Mouse (Mus musculus): Measurements from ENCODE around the gene Mef2b.

The Mef2b gene

GRCm38 (mm10) chr8:70134086-70134485, 5.4 kb upstream of the Mef2b start:
- no peak for DNase-seq (ENCODE audit: low read depth, low spot score)

DNA sequence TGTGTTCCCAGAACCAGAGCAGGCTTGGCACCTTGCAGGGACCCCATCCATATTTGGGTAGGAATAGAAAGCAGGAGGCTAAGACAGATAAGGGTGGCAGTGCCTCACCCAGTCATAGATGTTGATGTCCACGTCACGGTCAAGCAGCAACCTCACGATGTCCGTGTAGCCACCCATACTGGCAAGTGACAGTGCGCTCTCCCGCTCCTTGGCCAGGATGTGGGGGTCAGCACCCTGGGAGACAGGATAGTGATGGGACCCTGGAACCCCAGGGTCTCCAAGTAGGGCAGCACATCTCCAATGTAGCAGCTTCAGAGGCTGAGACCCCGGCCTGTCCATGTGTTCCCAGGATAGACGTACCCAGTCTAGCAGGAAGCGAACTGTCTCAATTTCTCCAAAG, 4.6 kb upstream of the Mef2b start:
- DNase-seq (ENCODE audit: low read depth, low spot score): no peak

DNA sequence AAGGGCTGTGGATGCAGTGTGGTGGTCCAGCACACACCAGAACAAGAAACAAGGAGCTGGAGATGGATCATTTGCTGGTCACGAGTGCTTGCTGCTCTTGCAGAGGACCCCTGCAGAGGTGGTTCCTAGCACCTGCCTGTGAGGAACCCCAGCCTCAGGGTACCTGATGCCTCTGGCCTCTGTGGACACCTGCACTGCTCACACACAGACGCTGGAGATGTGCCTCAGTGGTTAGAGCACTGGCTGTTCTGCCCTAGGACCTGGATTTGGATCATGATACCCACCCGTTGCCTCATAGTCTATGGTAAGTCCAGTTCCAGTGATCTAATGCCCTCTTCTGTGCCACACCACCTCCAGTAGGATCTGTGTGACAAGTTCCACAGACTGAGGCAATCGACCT, 2.9 kb upstream of the Mef2b start:
- no peak for DNase-seq (ENCODE audit: low read depth, low spot score)

GRCm38 (mm10) chr8:70137890-70138289, 1.6 kb upstream of the Mef2b start:
- no peak for DNase-seq (ENCODE audit: low read depth, low spot score)

- no peak for DNase-seq (ENCODE audit: low read depth, low spot score)
Measured at GRCm38 (mm10) chr8:70139981-70140380, 470 bp downstream of the Mef2b start.

DNA sequence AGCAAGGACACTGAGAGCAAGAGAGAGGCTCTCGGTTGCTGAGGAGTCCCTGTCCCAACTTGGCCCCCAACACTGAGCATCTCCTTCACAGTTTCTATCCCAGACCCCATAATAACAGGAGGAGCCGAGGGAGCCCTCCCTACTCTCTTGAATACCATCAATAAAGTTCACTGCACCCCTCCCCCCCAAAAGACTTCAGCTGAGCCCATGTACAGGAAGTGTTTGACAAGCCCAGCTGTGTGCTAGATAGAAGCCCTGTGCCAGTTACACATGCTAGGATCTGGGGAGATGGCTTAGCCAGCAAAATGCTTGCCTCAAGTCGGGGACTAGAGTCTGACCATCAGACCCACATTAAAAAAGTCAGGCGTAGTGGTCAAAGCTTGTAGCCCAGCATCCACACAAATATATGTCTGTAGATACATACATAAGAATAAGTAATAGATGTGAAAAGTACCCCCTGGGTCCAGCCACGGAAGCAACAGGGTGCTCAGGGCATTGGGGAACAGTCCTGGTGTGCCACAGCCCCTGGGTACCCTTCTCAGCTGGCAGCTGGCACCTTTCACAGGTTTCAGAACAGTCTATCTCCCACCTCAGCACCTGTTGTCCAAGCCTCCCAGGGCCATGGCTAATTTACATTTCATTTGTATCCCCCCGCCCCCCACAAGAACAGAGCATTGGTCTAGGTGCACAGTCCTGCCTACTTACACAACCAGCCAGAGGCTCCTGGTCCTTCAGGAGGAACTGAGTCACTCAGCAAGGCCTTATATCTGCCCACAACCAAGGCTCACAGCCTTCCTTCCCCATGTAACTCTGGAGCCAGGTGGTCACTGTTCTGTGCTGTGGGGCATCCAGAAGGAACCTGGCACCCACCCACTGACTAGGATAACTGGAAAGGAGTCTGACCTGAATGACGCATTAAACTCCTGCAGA, 8.4 kb downstream of the Mef2b start:
- DNase-seq (ENCODE audit: low read depth, low spot score): no peak

DNA sequence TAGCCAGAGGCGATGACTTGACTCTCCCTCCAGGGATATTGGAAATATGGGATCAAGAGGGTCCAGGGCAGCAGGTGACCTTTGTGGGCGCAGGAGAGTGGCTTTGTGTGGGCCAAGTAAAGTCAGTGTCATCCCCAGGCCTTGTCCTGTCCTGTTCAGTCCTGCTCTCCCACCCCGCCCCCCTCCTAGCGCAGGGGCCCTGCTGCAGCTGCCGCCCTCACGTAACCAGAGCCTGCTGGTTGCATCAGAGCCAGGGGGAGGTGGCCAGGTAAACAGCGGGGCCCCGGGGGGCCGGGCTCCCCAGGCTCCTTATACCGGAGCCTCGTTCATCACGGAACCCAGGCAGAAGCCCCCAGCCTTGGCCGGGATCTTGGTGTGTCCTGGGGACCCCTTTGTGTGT, 10.6 kb downstream of the Mef2b start:
- DNase-seq (ENCODE audit: low read depth, low spot score): no peak

DNA sequence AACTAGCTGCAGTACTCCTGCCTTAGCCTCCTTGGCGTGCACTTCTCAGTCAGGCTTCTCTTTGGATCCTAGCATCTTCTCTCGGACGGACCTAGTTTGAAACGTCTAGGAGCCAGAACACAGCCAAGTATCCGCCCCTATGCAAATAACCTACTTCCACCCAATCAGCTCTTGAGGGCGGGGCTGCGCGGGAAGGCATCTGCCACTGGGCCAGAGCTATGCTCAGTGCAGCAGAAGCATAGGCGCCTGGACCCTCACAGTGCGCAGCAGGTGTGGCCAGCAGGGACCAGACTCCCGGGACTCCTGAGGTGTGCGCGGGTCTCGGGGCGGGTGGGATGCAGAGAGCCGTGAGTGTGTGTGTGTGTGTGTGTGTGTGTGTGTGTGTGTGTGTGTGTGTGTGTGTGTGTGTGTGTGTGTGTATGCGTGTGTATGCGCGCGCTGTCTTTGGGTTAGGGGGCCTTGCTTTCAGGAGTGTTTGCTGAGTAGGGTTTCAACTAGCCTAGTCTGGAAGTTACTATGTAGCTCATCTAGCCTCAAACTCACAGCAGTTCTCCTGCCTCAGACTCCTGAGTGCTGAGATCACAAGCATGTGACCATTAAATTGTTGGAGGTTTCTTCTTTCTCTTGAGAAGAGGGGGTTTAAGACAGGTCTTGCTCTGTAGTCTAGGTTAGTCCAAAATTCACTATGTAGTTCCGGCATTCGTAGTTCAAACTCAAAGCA, 13.2 kb downstream of the Mef2b start:
- peak; percentile 19 for DNase-seq (ENCODE audit: low read depth, low spot score)

DNA sequence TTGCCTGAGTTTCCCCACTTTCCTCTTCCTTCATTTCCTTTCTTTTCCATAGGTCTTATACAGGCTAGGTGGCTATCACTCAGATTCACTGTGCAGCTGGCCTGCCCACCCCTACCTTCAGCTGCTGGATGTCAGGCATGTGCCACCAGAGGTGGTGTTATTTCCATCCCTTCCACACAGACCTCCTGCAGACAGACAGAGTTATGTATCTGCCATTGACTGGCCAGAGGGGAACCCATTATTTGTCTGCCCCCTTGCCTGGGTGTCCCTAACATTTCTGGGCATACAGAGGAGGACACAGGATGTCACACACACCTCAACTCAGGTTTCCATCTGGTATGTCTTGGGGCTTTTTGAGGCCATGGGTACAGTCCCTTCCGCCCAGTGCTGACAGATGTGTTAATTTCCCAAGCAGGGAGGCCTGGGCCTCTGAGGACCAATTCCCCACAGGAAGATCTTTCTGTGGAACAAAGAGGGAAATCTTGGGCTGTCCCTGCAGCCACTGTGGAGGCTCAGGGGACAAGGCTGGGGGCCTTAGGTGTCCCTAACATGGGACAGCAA, 17.8 kb downstream of the Mef2b start:
- no peak for DNase-seq (ENCODE audit: low read depth, low spot score)

- DNase-seq (ENCODE audit: low read depth, low spot score): peak; percentile 26
Measured at GRCm38 (mm10) chr8:70158069-70158853, 18.8 kb downstream of the Mef2b start.

- no peak for DNase-seq (ENCODE audit: low read depth, low spot score)
Measured at GRCm38 (mm10) chr8:70159211-70159610, 19.7 kb downstream of the Mef2b start.

DNA sequence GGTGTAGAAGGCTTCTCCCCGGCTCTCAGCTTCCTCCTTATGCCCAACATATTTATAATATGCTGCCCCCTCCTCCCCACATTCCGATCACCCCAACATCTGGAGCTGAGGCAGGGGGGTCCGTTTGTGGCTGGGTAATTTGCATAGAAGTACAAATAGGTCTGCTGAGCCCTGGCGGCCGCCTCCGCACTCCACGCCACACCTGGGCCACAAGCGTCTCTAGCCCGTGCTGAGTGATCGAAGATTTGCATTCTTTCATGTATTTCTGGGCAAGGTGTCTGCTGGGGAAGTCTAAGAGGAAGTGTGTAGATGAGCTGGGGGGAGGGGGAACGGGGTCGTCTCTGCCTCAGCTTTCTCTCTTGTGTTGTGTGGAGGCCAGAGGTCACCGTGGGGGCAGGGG, 20.5 kb downstream of the Mef2b start:
- no peak for DNase-seq (ENCODE audit: low read depth, low spot score)

GRCm38 (mm10) chr8:70163316-70163715, 23.8 kb downstream of the Mef2b start:
- DNase-seq (ENCODE audit: low read depth, low spot score): no peak

DNA sequence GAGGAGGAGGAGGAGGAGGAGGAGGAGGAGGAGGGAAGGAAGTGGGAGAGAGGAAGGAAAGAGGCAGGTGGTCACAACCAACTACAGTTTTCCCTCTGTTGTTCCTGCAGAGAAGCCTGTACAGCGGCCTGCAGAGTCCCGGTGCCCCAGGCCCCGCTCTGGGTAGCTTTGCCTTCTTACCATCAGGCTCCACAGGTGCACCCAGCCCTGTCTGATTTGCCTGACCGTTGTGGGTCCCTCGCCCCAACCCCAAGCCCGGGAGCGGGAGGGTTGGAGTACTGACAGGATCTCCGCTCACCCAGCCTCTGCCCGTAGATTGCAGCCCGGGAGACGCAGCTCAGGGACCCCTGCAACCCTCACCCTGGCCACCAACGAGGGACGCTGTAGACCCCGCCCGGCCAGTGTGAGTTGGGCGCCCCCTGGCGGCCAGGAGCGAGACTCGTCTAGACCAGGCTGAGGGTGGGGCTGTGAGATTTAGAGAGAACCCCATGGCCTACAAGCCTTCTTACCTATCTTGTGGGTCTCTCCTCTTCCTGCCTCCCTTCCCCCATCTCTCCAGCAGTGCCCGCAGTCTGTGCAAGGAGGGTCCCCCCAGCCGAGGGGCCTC, 27.1 kb downstream of the Mef2b start:
- no peak for DNase-seq (ENCODE audit: low read depth, low spot score)

DNA sequence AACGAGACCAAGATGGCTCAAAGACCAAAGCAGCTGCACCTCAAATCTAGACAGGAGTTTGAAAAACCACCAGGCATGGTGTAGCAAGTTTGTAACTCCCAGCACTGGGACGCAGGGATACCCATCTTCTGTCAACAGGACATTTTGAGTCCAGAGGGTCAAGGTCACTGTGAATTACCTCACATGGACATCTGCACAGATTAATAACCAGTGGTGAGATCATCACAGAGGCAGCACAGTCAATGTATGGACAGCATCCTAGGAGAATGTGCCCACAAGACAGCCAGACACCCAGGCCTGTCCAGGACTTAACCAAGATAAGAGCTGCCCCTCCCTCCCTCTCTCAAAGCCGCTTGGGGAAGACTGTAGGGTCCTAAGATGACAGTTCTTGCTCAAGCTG, 30.6 kb downstream of the Mef2b start:
- no peak for DNase-seq (ENCODE audit: low read depth, low spot score)

- DNase-seq (ENCODE audit: low read depth, low spot score): no peak
Measured at GRCm38 (mm10) chr8:70170748-70171147, 31.2 kb downstream of the Mef2b start.

- no peak for DNase-seq (ENCODE audit: low read depth, low spot score)
Measured at GRCm38 (mm10) chr8:70171240-70171639, 31.7 kb downstream of the Mef2b start.

- peak; percentile 96 for DNase-seq (ENCODE audit: low read depth, low spot score)
Measured at GRCm38 (mm10) chr8:70172043-70172681, 32.7 kb downstream of the Mef2b start, which contains the start of gene Tmem161a. TSS of gene Tmem161a (plus strand) at chr8:70172356.

DNA sequence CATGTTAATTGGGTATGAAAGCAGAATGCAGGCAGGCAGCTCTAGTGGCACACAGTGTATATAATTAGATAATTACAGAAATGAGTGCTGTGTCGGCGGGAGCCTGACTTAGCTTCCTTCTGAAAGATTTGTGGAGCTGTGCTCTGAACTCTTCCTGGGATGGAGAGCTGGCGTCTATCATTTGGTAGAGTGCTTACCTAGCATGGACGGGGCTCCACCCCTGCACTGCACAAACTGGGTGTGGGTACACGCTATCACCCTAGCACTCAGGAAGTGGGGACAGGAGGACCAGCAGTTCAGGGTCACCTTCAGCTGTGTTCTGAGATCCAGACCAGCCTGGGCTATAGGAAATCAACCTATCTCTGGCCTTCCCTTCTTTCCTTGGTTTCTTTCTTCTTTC, 33.8 kb downstream of the Mef2b start:
- no peak for DNase-seq (ENCODE audit: low read depth, low spot score)

DNA sequence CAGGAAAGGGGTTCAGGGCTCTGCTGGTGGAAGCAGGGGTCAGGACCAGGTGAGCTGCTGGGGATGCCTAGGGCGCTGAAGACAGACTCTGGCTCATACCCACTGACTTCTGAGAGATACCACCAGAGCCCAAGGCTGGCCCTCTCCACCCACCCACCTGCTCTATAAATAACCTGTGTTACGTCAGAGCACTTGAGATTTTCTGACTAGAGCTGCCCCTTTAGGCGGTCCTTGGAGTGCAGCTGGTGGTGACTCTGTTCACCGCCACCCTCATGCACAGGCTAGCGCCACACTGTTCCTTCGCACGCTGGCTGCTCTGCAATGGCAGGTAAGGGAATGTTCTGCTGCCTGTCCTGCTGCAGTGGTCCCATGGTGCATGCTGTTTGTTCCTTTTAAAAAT, 34.6 kb downstream of the Mef2b start:
- peak; percentile 11 for DNase-seq (ENCODE audit: low read depth, low spot score)

- DNase-seq (ENCODE audit: low read depth, low spot score): no peak
Measured at GRCm38 (mm10) chr8:70178231-70178630, 38.7 kb downstream of the Mef2b start.

Measured in telencephalon, adult 2 months (tissue).